Mouse (Mus musculus): ENCODE data around the gene Slc7a15.

- TF ChIP-seq NRF1 (IDR thresholded peaks at IDR 0.05; ENCODE audit: insufficient read depth, low read depth, low read length, poor library complexity, severe bottlenecking) (no peak), USF1 (IDR thresholded peaks at IDR 0.05; ENCODE audit: low read depth, low read length) (no peak), POLR2A (IDR thresholded peaks at IDR 0.05; ENCODE audit: control insufficient read depth in 1 of 2, insufficient read depth in 1 of 2, low read depth in 1 of 2, low read length in 2 of 2, poor library complexity in 1 of 2) (no peak), E2F4 (IDR thresholded peaks at IDR 0.05; ENCODE audit: borderline replicate concordance, low read depth, low read length) (no peak)
Observed at GRCm38 (mm10) chr12:8510317-8510988, 88.4 kb downstream of the Slc7a15 start.

Measured in MEL (cell line).